Mouse (Mus musculus): ENCODE measurements around the gene Rnf220.

The Rnf220 gene

DNA sequence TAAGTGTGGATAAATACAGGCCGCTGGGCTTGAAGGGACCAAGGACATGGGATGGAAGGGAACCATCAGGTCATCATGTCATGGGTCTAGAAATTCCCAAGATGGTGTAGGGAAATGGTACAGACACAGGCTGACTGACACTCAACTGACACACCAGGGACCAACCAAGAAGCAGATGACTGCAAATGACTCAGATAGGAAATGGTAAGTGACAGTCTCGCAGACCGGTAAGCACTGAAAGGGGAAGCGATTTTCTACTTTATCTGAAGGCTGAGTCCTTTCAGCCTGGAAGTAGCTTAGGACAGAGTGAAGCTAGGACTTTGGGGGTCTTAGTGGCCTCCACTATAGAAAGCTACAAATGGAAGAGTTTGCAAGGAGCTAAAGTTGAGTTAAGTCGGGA is 155.6 kb downstream of the Rnf220 start:
- no peak for DNase-seq (ENCODE audit: low spot score)

DNA sequence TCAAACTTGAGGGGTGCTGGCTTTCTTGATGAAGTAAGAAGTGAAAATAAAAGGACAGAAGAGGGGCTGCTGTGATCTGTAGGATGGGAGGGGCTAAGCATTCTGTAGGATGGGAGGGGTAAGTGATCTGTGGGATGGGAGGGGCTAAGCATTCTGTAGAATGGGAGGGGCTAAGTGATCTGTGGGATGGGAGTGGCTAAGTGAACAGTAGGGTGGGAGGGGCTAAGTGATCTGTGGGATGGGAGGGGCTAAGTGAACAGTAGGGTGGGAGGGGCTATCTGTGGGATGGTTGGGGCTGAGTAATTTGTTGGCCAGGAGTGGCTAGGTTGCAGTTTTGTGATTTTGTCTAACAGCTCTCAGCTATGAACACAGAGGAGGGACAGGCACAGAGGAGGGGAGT is 157.1 kb downstream of the Rnf220 start:
- DNase-seq (ENCODE audit: low spot score) = no peak

DNA sequence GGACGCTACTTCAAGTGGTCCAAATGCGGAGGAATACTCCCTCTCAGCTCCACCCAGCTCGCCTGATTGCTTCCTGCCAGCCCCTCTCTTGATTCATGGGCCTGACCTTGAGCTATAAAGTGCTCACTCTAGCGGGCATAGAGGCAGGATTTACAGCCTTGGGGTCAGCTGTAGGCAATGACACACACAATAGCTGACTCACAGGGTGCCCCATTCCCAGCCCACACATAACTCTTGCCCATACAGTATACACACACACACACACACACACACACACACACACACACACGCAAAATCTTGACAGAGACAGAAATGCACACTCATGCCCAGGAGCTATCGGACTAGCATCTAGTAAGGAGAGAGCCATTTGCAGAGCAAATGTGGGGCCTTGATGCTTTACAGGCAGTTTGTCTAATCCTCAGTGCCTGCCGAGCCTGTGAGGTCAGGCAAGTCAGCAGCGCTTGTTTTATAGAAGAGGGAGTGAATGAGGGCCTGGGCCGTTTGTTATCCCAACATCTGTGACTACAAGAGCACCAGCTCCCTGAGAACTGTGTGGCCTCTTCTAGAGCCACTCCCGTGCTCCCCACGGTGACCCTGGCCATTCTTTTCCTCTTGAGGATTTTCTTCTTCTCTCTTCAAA is 165.9 kb downstream of the Rnf220 start:
- no peak for DNase-seq (ENCODE audit: low spot score)

DNA sequence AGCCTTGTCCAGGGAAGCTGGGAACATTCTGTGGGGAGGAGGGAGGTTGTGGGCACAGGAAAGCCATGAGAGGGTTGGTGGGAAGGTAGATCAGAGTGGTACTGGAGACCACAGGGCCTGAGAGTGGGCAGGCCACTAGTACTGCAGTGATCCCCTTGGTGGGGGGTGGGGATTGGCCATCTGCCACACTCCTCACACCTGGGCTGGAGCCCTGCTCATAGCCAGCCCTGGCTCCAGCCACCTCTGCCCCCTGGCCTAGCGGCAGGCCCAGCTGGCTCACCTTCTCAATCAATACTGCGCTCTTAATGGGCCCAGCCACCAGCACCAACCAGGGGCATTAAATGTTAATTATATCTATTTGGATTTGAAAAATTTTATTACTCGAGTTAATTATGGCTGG is 166.7 kb downstream of the Rnf220 start:
- DNase-seq (ENCODE audit: low spot score) = no peak

DNA sequence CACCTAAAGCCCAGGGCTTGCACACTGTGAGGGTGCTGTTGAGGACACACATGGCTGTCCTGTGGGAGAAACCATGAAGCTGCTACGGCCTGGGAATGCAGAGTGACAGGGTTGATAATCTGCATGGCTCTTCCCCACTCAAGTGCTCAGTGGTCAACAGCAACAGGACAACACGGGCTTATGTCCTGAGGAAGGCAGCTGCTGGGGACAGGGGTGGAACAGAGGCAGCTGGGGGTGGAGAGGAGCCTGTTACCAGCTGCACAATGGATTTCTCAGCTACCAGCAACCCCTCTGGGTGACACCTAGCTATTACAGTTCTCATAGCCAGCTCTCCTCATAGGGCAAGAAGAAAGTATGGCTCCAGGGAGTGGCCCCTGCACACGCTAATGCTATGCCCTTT is 169.9 kb downstream of the Rnf220 start:
- no peak for DNase-seq (ENCODE audit: low spot score)

DNA sequence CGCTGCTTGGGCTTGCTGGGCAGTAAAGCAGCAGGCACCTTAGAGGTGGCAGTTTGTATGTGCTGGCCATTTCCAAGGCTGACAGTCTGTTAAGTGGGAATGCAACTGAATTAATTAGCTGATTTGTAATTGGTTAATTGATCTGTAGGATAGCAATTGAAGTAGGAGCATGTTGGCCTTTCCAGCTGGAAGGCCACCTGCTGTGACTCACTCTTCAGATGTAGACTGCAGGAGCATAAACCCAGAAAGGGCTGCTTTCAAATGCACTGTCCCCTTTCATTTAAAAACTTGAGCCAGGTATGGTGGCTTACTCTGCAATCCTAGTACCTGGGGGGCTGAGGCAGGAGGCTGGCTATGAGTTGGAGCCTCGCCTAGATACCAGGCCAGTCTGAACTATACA is 171.8 kb downstream of the Rnf220 start:
- no peak for DNase-seq (ENCODE audit: low spot score)

DNA sequence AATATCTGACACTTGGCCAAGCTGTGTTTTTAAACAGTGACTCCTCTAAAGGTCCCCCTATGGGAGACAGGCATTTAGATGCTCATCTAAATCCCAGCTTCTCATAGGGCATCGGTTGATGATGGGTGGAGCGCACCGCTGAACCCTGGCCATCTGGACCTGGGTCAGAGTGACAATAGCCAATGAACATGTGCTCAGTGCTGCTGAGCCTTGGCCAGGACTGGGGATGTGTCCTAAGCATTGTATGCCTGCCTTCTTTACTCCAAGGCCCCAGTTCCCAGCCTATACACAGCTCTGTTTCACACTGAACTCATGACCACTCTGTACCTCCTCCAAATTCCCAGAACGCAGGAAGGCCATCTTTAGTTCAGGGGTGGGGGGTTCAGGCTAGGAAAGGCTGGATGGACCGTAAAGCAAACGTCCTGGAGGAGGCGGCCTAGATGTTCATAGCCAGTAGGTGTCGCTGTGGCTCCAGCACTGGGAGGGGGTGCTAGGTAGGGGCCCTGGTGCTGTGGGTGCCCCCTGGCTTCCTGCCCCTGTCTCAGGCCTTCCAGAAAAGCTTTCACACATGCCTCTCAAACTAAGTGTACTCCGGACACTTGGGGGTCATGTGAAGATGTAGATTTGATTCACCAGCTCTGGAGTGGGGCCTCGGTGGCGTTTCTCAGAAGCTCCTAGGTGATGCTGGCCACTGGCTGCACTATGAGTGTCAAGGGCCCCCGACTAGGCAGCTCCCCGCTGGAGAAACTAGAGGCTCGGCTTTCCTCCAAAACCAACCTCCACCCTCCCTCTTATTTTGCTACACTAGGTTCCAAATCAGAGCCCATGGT is 173.1 kb downstream of the Rnf220 start:
- no peak for DNase-seq (ENCODE audit: low spot score)

DNA sequence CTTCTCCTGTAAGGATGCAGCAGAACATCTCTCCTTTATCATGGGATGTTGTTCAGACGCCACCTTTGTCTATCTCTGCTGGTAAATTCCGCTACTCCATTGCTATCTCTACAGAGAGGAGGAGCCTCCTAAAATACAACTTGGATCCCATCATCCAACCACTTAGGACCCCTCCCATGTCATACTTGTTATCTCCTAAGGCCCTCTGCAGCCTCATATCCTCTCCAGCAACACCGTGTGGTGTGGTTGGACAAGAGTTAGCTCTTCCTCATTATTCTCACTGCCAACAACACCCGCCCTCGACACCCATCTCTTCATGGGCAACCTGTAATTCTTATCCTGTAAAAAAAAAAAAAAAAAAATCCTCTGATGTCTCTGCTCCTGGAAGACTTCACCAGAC is 175.8 kb downstream of the Rnf220 start:
- no peak for DNase-seq (ENCODE audit: low spot score)

DNA sequence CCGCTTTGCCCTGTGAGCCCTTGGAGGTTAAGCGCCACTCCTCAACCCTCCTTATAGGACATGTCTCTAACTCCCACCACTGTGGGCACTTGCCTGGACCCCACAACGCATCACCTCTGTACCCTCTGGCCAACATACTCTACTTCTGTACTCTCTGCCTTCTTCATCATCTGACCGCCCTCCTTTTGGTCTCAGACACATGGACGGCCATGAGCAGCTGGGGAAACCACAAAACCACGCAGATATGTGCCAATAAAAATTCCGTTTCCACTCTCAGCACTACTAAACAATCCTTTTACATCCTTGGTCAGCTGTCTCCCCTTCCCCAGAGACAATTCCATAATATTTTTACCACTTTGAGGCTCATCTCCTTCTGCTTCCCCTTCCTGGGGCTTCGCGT is 178.3 kb downstream of the Rnf220 start:
- DNase-seq (ENCODE audit: low spot score) = no peak

DNA sequence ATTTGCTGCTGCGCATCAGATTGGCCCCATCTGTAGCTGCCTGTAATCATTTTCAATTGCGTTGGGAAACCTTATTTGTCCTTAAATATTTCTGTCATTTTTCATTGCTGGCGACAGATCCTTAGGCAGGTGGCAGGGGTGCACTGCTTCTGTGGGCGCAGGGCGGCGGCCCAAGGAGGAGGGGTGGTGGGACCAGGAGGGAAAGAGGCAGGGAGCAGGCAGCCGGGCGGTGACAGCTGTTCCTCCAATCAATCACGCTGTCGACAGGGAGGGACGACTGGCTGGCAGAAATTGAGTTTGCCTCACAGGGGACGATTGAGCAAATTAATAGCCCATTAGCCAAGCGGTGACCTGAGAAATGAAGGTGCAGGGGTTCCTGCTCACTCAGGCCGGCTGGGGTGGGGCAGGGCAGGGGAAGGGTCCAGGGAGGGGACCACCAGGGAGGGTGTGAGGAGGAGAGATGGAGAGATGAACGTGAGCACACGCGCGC is 179.1 kb downstream of the Rnf220 start:
- no peak for DNase-seq (ENCODE audit: low spot score)

DNA sequence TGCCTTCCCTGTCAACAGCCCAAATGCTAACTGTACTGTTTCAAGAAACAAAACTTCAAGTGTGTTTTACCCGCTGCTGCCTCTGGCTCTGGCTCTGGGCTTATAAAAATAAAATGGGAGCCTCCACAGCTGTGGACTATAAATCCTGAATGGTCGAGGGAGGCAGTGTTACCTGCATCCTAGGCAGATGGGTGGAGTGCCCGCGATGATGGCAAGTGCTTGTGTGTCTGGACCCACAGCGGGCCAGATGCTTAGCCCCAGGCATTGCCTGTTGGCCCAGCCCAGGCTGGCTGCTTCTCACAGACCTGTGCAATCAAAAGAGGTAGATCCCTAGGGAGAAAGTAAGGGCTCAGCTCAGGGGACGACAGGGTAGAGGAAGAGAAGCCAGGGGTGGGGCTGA is 180.1 kb downstream of the Rnf220 start:
- no peak for DNase-seq (ENCODE audit: low spot score)

DNA sequence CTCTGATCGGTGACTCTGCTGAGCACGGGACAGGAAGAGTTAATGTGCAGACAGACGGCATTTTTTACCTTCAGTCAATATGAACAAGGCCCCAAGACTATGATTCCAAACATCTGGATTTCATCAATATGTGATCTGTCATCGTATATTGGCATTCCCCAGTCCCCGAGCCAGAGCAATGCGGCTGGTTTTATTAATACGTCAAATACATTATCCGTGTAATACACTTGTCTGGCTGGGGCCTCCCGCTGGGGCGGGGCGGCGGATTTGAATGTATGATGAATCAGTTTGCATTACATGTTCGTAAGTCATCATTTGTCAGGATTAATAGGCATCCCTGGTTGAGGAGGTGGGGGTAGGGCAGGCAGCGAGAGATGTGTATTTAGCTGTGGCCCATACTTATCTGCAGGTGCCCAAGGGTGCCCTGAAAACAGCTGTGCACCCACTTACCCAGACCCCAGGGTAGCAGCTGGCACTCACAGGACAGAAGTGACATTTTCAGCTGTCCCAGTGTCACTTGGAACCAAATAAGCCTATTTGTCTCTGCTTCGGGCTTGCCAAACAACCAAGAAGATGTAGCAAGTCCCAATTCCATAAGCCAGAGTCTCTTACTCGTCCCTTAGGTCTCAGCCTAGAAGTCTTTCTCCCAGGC is 181.9 kb downstream of the Rnf220 start:
- DNase-seq (ENCODE audit: low spot score) = no peak

DNA sequence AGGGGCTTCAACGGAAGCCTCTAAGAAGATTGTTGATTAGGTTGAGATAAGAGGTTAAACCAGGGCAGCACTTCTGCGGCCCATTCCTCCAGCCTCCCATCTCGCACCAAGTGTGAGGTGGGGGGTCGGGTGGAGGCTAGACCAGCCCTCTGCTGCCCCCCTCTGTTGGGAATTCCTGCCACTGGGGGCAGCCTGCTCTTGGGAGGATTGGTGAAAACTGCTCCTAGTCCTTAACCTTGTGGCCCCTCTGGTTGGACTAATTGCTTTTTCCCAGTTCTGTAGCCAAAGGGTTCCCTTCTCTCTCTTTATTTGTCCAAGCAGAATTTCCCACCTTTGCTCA is 183.8 kb downstream of the Rnf220 start:
- DNase-seq (ENCODE audit: low spot score) = no peak

DNA sequence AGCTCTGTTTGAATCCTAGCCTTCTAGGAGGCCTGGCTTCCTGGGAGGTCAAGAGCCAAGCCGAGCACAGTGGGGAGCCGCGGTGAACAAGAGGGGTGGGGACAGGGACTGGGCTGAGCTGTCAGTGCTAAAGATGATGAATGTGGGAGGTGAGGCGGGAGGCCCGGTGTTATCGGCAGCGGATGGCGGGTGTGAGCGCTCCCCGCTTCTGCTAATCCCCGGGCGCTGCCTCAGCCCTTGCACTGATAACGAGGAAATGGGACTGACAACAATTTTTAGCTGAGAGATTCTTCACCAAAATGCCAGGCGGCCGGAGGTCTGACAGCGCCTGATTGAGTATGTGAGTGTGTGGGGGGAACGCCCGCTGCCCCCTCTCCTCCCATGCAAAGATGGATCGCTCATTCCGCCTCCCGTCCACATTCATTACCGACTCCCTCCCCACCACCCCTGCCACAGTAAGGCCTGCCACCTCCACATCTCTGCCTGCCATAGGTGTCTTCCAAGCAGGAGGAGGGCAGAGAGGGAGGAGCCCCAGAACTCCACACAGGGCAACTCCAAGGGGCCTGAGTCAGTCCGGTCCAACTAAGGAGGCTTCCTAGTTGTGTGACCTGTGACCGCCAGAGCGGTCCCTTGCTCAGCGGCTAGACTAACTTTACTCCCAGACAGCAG is 184.3 kb downstream of the Rnf220 start:
- DNase-seq (ENCODE audit: low spot score) = no peak

DNA sequence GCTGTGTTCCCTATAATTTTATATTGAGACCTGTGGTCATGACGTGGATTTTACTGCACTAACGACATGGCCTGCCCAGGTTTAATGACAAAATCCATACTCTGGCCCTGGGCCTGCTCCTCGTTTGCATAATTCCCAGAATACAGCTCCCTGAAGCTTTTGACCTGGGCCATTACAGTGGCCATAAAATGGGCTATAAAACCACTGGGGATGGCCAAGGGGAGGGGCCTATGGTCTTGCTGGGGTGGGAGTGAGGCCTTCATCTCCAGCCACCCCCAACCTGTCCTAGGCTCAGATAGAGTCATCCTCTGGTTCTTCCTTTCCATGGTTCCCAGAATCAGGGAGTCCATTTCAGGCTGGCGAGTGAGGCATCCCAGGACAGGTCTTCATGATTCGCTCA is 185.0 kb downstream of the Rnf220 start:
- no peak for DNase-seq (ENCODE audit: low spot score)

DNA sequence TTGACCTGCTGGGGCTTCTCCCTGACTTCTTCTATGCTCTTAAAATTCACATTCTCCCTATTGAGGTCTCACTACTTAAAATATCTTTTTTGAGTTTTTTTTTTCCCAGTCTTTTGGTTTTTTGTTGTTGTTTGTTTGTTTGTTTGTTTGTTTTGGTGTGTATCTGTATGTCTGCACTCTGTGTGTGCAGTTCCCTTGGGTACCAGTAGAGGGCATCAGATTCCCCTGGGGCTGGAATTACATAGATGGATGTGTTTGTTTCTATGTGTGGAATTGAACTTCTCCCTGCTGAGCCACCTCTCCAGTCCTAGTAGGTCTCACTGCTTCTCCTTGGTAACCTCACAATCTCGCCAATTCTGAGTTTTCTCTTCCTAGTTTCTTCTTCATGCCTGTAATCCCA is 187.4 kb downstream of the Rnf220 start:
- no peak for DNase-seq (ENCODE audit: low spot score)

DNA sequence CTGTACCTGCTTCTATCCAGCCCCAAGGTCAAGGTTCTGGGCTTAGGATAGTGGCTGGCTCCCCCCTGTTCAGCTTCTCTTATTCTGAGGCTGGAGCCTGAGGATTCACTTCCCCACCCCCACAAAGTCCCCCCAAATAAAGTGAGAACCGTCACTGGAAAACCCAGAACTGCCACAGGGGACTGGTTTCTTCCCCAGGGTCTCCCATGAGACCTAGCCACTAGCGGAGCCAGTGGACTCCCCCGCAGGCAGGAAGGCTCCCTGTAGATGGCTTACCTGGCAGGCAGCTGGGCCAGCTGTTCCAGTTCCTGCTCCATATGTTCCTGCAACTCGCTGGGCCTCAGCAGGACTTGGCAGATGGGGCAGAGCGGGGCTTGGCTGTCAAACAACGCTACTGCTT is 189.6 kb downstream of the Rnf220 start:
- no peak for DNase-seq (ENCODE audit: low spot score)

DNA sequence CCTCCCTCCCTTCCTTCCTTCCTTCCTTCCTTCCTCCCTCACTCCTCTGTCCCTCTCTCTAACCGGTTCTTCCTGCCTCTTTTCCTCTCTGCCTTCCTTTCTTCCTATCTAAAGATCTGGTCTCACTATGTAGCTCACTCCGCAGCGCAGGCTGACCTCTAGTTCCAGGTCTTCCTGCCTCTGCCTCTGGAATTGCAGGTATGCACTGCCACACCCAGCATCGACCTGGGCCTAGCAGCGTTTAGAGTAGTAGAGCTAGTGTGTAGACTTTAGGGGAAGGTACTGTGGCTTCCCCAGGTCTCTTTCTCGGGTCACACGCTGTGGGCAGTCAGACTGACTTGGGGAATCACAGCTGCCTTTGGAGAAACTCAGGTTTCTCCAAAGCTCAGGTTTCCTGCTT is 191.4 kb downstream of the Rnf220 start:
- no peak for DNase-seq (ENCODE audit: low spot score)

DNA sequence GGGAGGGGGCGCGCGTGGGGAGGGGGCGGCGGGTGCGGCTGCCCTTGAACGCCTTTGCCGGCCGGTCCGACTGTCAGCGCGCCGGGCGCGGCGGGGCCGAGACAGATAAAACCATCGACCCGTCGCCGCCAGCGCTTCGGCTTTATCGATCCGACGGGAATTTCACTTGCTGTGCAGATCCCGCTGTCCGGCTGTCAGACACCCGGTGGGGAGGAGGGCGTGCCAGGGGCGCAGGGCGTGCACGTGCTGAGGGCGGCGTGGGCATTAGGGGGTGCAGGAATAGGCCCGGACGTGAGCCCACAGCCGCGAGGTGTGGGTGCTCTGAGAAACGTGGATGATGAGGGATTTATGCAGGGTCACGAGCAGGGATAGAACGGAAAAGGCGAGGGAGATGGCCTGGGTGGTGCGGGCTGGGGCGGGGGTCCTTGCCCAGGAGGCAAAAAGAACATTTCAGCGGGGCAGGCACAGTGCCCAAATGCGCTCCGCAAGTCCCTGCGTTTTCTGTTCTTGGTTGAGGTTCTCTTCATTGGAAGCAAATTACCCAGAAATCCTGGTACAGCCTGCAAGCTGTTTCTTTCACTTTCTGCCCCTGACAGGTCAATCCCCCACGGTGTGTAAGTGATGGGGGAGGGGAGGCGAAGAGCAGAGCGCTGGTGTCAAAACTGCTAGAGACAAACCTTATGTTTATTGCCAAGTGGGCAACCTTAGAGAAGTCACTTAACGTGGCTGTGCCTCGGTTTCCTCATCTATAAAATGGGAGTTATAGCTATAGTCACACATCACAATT is 192.4 kb downstream of the Rnf220 start:
- DNase-seq (ENCODE audit: low spot score) = no peak

DNA sequence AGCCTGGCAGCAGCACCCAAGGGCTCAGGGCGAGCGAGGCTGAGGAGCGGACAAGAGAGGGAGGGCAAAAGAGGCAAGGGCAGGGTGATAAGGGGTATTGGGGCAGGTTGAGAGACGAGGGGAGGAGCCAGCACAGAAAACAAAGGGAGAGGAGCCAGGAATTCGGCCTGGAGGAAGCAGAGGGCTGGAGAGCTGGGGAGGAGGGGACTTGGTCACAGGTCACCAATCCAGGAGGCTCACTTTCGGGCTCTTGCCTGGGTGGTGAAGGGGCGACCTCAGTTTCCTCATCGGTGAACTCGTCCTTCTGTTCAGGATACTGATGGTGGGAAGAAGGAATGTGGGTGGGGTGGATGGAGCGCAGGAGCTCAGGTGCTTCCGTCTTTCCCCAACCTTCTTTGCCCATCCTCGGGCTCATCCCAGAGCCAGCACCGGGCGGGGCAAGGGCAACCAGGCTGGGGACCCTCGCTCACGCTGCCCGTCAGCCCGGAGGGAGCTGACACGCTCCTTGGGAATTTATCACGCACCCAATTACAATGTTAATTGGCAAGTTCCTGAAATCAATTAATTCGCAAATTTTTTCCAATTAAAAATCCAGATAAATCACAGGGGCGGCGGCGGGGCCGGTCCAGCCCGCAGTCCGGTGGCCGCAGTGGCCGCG is 193.1 kb downstream of the Rnf220 start:
- no peak for DNase-seq (ENCODE audit: low spot score)

DNA sequence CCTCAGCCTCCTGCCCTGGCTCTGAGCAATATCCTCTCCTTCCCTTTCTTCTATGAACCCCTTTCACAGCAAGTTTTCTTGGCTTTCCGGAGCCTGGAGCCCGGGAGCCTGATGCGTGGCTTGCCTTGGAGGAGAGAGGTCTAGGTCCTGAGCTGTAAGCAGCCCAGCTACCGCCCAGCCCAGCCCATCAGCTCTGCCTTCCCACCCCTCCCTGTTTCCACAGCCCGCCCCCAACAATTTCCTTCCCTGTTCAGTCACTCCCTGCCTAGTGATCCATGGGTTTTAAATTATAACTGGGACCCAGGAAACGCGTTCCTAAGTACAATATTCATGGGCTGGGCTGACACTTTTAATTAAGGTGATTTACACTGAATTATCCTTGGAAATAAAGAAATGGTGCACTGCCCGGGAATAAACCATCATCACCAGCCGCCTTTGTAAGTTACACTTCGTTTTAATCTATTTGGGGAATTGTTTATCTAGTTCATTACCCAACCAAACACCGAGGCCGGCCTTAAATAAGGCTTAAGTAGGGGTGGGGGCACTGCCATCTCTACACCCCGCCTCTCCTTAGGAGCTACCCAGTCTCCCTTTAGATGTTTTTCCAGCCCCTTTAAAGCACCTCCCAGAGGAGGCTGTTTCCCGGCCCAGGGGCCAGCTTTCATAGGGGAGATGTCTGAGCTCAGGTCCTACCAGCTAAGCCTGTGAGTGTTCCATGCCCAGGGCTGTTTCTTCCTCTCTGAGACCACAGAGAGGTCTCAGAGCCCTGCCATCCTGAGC is 194.6 kb downstream of the Rnf220 start:
- DNase-seq (ENCODE audit: low spot score) = no peak
